Mouse (Mus musculus): ENCODE measurements around the gene Map3k20.

The Map3k20 gene

DNA sequence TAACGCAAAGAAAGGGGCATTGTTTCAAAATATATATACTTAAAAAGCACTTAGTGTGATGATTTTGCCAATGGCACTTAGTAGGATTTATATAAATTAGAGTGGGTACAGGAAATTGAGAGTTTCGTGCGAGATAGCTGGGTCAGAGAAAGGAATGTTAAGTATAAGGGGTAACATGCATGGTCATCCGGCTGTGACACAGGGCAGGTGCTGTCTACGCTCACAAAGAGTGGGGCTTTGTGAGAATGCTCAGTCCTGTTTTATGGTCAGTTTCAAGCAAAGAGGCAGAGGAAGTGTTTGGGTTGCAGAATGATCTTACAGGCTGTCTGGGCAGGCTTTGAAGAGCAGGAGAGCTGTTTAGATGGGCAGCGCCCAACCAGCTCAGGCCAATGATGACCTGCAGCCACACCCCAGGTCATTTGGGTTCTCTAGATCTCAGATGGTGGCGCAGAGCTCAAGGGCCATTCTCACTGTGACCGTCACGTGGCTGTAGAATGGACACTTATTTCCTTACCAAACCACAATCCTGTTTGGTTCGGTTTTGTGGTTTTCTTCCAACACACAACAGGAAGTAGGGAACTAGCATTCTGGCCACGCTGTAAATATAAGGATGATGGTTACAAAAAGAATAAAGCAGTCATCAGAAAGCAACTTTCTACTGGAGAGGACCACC lies 37.4 kb downstream of the Map3k20 start:
- DNase-seq, result peak; percentile 40 to 54

GRCm38 (mm10) chr2:72324436-72324835 lies 39.0 kb downstream of the Map3k20 start:
- DNase-seq, result no peak

- no peak for DNase-seq
Observed at GRCm38 (mm10) chr2:72326491-72326890, 41.1 kb downstream of the Map3k20 start.

GRCm38 (mm10) chr2:72328435-72328834 lies 43.0 kb downstream of the Map3k20 start:
- no peak for DNase-seq

- DNase-seq, result no peak
Observed at GRCm38 (mm10) chr2:72330955-72331481, 45.6 kb downstream of the Map3k20 start.

GRCm38 (mm10) chr2:72332067-72332466 lies 46.6 kb downstream of the Map3k20 start:
- no peak for DNase-seq

DNA sequence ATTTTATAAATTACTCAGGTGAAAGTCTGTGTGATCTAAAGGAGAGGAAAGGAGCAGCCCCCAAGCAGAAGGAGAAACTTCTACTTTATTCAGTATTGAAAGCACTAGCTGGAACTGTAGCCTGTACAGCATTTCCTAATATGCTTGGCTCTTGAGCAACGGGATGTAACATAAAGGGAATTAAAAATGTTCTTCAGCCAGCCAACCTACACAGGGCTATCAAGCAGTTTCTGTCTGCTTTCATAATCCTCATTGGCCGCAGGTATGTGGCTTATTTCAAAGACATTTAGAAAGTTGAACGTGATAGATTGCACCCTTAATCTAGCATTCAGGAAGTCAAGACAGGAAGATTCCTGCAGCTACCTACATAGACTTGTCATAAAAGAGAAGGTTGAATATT lies 47.8 kb downstream of the Map3k20 start:
- DNase-seq, result no peak

- DNase-seq, result no peak
Observed at GRCm38 (mm10) chr2:72336840-72337239, 51.4 kb downstream of the Map3k20 start.

GRCm38 (mm10) chr2:72345281-72345680 lies 59.8 kb downstream of the Map3k20 start:
- DNase-seq, result no peak

DNA sequence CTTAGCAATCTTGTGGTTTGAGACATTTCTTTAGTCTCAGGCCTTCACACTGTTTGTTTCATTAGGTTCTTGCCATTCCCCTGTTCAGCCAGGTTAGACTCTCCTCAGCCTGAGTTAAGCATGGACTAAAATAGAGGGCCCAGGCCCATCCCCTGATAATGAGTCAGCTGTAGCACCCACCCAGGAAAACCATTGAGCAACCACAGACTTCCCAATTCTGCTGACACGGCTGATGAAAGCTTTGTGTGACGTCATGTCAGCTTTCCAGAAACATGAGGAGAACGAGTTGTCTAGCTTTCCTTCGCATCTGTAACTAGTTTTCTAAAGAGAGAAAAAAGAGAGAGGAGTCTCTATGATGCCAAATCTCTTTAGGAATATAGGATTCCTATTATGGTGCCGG lies 65.9 kb downstream of the Map3k20 start:
- DNase-seq, result peak; percentile 35 to 45

GRCm38 (mm10) chr2:72351776-72352175 lies 66.3 kb downstream of the Map3k20 start:
- no peak for DNase-seq

GRCm38 (mm10) chr2:72352756-72353155 lies 67.3 kb downstream of the Map3k20 start:
- no peak for DNase-seq

GRCm38 (mm10) chr2:72356471-72356870 lies 71.0 kb downstream of the Map3k20 start:
- DNase-seq, result no peak

- no peak for DNase-seq
Observed at GRCm38 (mm10) chr2:72361572-72361971, 76.1 kb downstream of the Map3k20 start.

DNA sequence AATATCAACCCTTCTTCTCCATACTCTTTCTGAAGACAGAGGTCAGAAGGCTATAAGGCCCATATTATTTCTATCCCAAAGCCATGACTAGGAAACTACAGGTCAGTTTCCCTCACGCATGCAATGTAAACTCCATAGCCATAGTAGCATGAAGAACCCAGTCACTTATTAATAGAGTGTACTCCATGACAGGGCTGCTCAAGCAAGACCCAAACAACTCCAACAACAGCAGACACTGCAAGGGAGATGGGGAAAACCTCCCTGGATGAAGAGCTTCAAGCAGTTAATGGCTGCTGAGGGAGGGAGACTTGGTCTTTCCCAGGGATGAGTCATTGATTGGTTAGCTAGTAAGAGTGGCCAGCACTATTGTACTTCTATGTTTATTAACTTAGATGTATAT lies 78.0 kb downstream of the Map3k20 start:
- DNase-seq, result no peak

DNA sequence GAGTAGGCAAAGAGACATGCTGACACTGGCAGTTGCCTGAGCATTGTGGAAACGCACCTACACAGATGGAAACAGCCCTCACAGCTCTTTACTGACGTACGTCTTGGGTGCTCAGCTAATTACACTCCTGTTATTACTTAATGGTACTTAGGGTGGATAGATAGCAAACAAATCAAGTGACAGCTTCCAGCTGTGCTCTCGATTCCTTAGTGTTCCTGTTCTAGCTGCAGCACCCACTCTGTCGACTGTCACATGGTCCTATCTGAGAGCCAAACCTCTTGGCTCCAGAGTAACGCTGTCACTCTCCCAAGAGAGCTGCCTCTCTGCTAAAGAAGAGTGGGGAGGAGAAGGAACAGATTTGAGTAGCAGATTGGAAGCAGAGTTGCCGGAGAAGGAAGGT lies 80.5 kb downstream of the Map3k20 start:
- DNase-seq, result peak; percentile 72 to 79

DNA sequence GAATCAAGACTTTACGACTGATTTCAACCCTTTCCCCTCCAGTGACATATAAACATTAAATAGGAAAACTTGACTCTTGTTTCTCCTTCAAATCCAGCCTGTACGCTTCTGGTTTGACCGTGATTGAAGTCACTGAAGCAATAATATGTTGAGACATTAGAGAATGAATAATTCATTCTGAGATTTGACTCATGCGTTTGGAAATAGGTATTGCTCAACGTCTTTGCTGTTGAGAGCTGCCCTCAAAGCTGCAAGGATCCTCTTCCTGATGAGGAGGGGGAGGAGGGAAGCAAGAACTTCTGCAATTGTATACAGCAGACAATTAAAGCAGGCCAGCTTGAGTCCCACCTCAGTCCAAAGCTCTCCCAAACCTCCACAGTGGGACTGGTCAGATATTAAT lies 81.1 kb downstream of the Map3k20 start:
- peak; percentile 37 to 67 for DNase-seq

DNA sequence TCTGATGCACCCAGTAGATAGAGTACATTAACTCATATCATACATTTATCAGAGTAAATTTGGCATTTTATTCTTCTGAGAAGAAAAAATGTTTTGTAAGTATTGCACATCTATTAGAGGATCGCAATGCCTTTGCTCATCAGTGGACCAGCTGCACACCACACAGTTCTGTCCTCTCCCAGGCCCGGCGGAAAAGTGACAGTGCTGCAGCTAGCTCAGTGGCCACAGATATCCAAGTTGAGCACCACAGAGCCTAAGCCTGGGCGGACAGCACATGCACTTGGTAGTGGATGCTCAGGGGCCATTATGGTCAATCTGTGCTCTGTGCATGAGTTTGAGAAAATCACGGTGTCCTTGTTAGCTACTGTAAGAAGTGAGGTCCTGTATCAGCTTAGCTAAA lies 82.4 kb downstream of the Map3k20 start:
- no peak for DNase-seq

GRCm38 (mm10) chr2:72369140-72369600 lies 83.7 kb downstream of the Map3k20 start:
- peak; percentile 52 to 54 for DNase-seq

DNA sequence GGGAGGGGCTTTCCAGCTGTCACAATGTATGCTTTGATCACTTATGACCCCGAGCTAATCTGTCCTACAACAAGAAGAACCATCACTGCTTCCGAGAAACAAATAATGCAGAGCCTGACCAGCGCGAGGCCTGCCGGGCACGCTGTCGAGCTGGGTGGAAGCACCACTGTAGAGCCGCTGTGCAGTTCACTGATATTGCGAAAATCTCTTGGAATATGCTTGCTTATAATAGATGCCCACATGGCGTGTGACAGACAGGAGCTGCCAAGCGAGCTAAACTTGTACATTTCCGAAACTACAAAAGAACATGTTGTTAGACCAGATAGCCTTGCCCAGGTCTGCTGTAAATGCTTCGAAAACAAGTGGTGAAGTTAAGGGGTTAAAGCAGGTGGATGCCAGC lies 86.7 kb downstream of the Map3k20 start:
- DNase-seq, result no peak

DNA sequence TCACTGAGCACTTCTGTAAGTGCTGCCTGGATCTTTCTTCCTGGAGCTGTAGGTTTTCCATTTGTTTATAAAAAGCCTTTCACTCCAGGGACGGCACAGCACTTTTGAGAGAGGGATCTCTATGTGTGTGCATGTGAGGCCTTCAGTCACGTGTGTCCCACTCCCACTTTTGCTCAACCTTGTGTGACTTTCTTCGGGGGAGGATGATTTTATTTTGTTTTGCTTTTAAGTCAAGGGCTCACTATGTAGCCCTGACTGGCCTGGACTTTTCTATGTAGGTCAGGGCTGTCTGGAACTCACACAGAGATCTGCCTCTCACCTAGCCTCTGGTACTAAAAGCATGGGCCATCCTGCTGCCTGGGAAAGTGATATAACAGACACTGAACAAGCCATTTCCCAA lies 88.6 kb downstream of the Map3k20 start:
- DNase-seq, result no peak

GRCm38 (mm10) chr2:72375877-72376276 lies 90.4 kb downstream of the Map3k20 start:
- no peak for DNase-seq

DNA sequence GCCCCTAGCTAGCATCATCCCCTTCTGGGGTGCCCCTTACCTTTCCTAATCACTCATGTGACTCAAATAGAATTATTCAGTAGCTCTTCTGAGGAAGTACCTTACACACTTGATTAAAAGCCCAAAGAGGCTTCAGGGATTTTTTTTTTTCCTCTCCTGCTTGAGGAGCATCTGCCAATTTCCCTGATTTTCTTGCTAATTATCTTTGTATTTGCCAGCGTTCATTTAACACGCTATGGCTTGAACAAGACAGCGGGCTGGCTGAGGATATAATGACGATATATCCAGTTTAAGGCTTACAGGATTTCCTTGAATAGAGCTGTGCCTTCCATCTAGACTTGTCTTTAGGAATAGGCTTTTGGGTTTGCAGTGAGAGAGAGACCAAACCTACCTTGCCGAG lies 91.5 kb downstream of the Map3k20 start:
- no peak for DNase-seq

GRCm38 (mm10) chr2:72379425-72379824 lies 94.0 kb downstream of the Map3k20 start:
- DNase-seq, result no peak

GRCm38 (mm10) chr2:72382662-72383061 lies 97.2 kb downstream of the Map3k20 start:
- no peak for DNase-seq
